Comparison of ENCODE assay signal across 32 mouse cellular contexts in genomic region chr17:6066021-6066420, GRCm38 (mm10). TPM values are rescaled to one million over a fixed set of nuclear protein-coding genes. Genes with fewer than 3 reads are reported as not detected.
DNase-seq lines count a peak whose midpoint lies in the region; ATAC-seq and TF ChIP-seq lines count a peak whose summit lies in the region.
"Had no signal": no experiment of that assay in that cellular context is flagged by ENCODE, and none has a peak within 500 bp of the region (broad histone marks: within the 10 kb centered on the region; RNA-seq: fewer than 3 reads in every experiment).

No protein-coding gene starts in this region.

- H3K4me2 ChIP-seq in liver, embryonic 12.5 days, result no peak overlapping the region
- H3K4me2 ChIP-seq: embryonic facial prominence, embryonic 15.5 days; heart, embryonic 15.5 days; hindbrain, embryonic 12.5 days; intestine, embryonic 15.5 days; limb, embryonic 15.5 days; liver, embryonic 15.5 days; midbrain, embryonic 13.5 days; neural tube, embryonic 13.5 days; stomach, embryonic 15.5 days had no signal

- peak; percentile 68 for DNase-seq in liver, adult 2 months (ENCODE audit: extremely low read depth, low read depth, low spot score)
- peak; percentile 58 for DNase-seq in adrenal gland, adult 8-10 months
- DNase-seq in adrenal gland, postnatal 36 days, result peak; percentile 68 to 71
- no peak for DNase-seq in cerebellum, postnatal 36 days
- DNase-seq: cerebellum, adult 2 months; cerebellum, postnatal 14 days; gastrocnemius, postnatal 10 days; heart, adult 11 months; heart, postnatal 36 days; kidney, adult 8-10 months; kidney, postnatal 4 days; layer of hippocampus, postnatal 36 days had no signal

- H3K79me2 ChIP-seq in liver, adult 2 months (ENCODE audit: control insufficient read depth, insufficient read depth, low read length), result no peaks in the 10 kb centered on the region

- TF ChIP-seq POLR2A in liver, adult 2 months (IDR thresholded peaks at IDR 0.05; ENCODE audit: extremely low read depth, insufficient read depth, low read length), result no peak

- no peak overlapping the region for H3K9ac ChIP-seq in liver, adult 2 months (ENCODE audit: low read depth, low read length)
- no peak overlapping the region for H3K9ac ChIP-seq in liver, embryonic 12.5 days
- H3K9ac ChIP-seq: embryonic facial prominence, embryonic 15.5 days; heart, embryonic 15.5 days; hindbrain, embryonic 12.5 days; intestine, embryonic 15.5 days; limb, embryonic 15.5 days; liver, embryonic 15.5 days; midbrain, embryonic 13.5 days; neural tube, embryonic 13.5 days; stomach, embryonic 15.5 days had no signal

- H3K27me3 ChIP-seq in liver, adult 2 months (ENCODE audit: control insufficient read depth, insufficient read depth, low read length), result no peaks in the 10 kb centered on the region
- H3K27me3 ChIP-seq in liver, embryonic 12.5 days (replicated peaks), result no peaks in the 10 kb centered on the region
- H3K27me3 ChIP-seq: CH12.LX; embryonic facial prominence, embryonic 15.5 days; heart, embryonic 15.5 days; hindbrain, embryonic 12.5 days; intestine, embryonic 15.5 days; limb, embryonic 15.5 days; liver, embryonic 15.5 days; megakaryocyte, embryonic 14.5 days; midbrain, embryonic 13.5 days; neural tube, embryonic 13.5 days; stomach, embryonic 15.5 days had no signal

- H3K4me3 ChIP-seq in liver, adult 2 months (ENCODE audit: insufficient read depth, low read depth, low read length), result no peak overlapping the region
- H3K4me3 ChIP-seq in liver, embryonic 12.5 days, result no peak overlapping the region
- H3K4me3 ChIP-seq: embryonic facial prominence, embryonic 10.5 days; embryonic facial prominence, embryonic 15.5 days; forebrain, embryonic 10.5 days; heart, embryonic 10.5 days; heart, embryonic 15.5 days; hindbrain, embryonic 12.5 days; intestine, embryonic 15.5 days; limb, embryonic 10.5 days; limb, embryonic 15.5 days; liver, embryonic 15.5 days; megakaryocyte, embryonic 14.5 days; midbrain, embryonic 13.5 days; neural tube, embryonic 13.5 days; stomach, embryonic 15.5 days had no signal

- no peaks in the 10 kb centered on the region for H3K9me3 ChIP-seq in liver, embryonic 12.5 days (replicated peaks)
- H3K9me3 ChIP-seq: embryonic facial prominence, embryonic 10.5 days; embryonic facial prominence, embryonic 15.5 days; forebrain, embryonic 10.5 days; heart, embryonic 10.5 days; heart, embryonic 15.5 days; hindbrain, embryonic 12.5 days; intestine, embryonic 15.5 days; limb, embryonic 10.5 days; limb, embryonic 15.5 days; liver, embryonic 15.5 days; megakaryocyte, embryonic 14.5 days; midbrain, embryonic 13.5 days; neural tube, embryonic 13.5 days; stomach, embryonic 15.5 days had no signal

- H3K36me3 ChIP-seq in liver, adult 2 months (ENCODE audit: control insufficient read depth, insufficient read depth, low read length), result peaks cover 22% of the 10 kb centered on the region
- H3K36me3 ChIP-seq in liver, embryonic 12.5 days, result peaks cover 38% of the 10 kb centered on the region

- WGBS in liver, adult 2 months, result 42% methylated on average over 2 of the region's 2 CpGs
- 65% methylated on average over 2 of the region's 2 CpGs for WGBS in liver, embryonic 12.5 days (ENCODE audit: insufficient replicate concordance)

- ATAC-seq in liver, embryonic 12.5 days, result no peak
- ATAC-seq in erythroblast, adult 5-6 weeks (replicated peaks; ENCODE audit: low FRiP score, poor library complexity, severe bottlenecking), result no peak
- ATAC-seq: forebrain, embryonic 16.5 days; hindbrain, postnatal 0 days; intestine, embryonic 15.5 days; midbrain, embryonic 13.5 days had no signal

- no peak overlapping the region for H3K27ac ChIP-seq in liver, adult 2 months (replicated peaks; ENCODE audit: insufficient read depth, low read depth, low read length)
- H3K27ac ChIP-seq in liver, embryonic 12.5 days, result no peak overlapping the region
- H3K27ac ChIP-seq: embryonic facial prominence, embryonic 10.5 days; embryonic facial prominence, embryonic 15.5 days; forebrain, embryonic 10.5 days; heart, embryonic 10.5 days; heart, embryonic 15.5 days; hindbrain, embryonic 12.5 days; hindbrain, postnatal 0 days; intestine, embryonic 15.5 days; kidney, postnatal 0 days; limb, embryonic 10.5 days; limb, embryonic 15.5 days; liver, embryonic 15.5 days; midbrain, embryonic 13.5 days; neural tube, embryonic 13.5 days; stomach, embryonic 15.5 days had no signal

- H3K4me1 ChIP-seq in liver, adult 2 months (ENCODE audit: control insufficient read depth, insufficient read depth, low read length), result no peaks in the 10 kb centered on the region
- no peaks in the 10 kb centered on the region for H3K4me1 ChIP-seq in liver, embryonic 12.5 days
- H3K4me1 ChIP-seq: embryonic facial prominence, embryonic 10.5 days; embryonic facial prominence, embryonic 15.5 days; forebrain, embryonic 10.5 days; heart, embryonic 15.5 days; hindbrain, embryonic 12.5 days; intestine, embryonic 15.5 days; limb, embryonic 10.5 days; limb, embryonic 15.5 days; liver, embryonic 15.5 days; megakaryocyte, embryonic 14.5 days; midbrain, embryonic 13.5 days; neural tube, embryonic 13.5 days; stomach, embryonic 15.5 days had no signal

- TF ChIP-seq CTCF in liver, adult 2 months (IDR thresholded peaks at IDR 0.05; ENCODE audit: low read depth, low read length), result no peak

RNA-seq across cellular contexts. Expression of gene Serac1, which starts 13.5 kb away (rescaled TPM):
- 3.9 and 4.6 TPM in 2 replicates for total RNA-seq in liver, adult 2 months (2014; rRNA removed)
- 1.3 and 2.0 TPM in 2 replicates for polyA plus RNA-seq in liver, adult 2 months (2012; rRNA removed)
- polyA plus RNA-seq in liver, embryonic 12.5 days (2016; fragmentation: Nextera tagmentation; extraction: Ambion mirVana), result 2.2 TPM in 2 replicates
- total RNA-seq in adrenal gland, adult 8-10 months (2022), result 10 to 100 TPM in 2 of 4 experiments, 1 to 10 TPM in 2; 8.9 to 10.6 (median 9.9) TPM
- 1 to 10 TPM; 6.6 to 7.7 TPM for total RNA-seq in adrenal gland, postnatal 36 days (2021)
- 1.3 TPM in 1 of 2 replicates, not detected in the other for total RNA-seq in erythroblast, adult 5-6 weeks (2015; ENCODE audit: low replicate concordance)
- 2.4 TPM in 1 of 2 replicates, not detected in the other for total RNA-seq in erythroblast, adult 5-6 weeks (2017; ENCODE audit: low replicate concordance)

RNA-seq across cellular contexts. Expression of gene Gtf2h5, which starts 13.6 kb away (rescaled TPM):
- total RNA-seq in liver, adult 2 months (2014; rRNA removed), result 12.8 and 18.3 TPM in 2 replicates
- 13.2 and 18.1 TPM in 2 replicates for polyA plus RNA-seq in liver, adult 2 months (2012; rRNA removed)
- 97.7 and 101 TPM in 2 replicates for polyA plus RNA-seq in liver, embryonic 12.5 days (2016; fragmentation: Nextera tagmentation; extraction: Ambion mirVana)
- 10 to 100 TPM; 72.6 to 91.7 (median 76.8) TPM for total RNA-seq in adrenal gland, adult 8-10 months (2022)
- total RNA-seq in adrenal gland, postnatal 36 days (2021), result 10 to 100 TPM; 86.7 to 90.8 TPM
- total RNA-seq in erythroblast, adult 5-6 weeks (2015; ENCODE audit: low replicate concordance), result 13.8 and 27.4 TPM in 2 replicates
- total RNA-seq in erythroblast, adult 5-6 weeks (2017; ENCODE audit: low replicate concordance), result 14.9 and 15.5 TPM in 2 replicates

RNA-seq across cellular contexts. Expression of gene Tulp4, which starts 40.2 kb away (rescaled TPM):
- total RNA-seq in liver, adult 2 months (2014; rRNA removed), result 25.4 and 26.6 TPM in 2 replicates
- 17.0 and 19.9 TPM in 2 replicates for polyA plus RNA-seq in liver, adult 2 months (2012; rRNA removed)
- 40.1 and 42.7 TPM in 2 replicates for polyA plus RNA-seq in liver, embryonic 12.5 days (2016; fragmentation: Nextera tagmentation; extraction: Ambion mirVana)
- total RNA-seq in adrenal gland, adult 8-10 months (2022), result 100 to 1,000 TPM in 2 of 4 experiments, 10 to 100 TPM in 2; 86.9 to 123 (median 107) TPM
- 10 to 100 TPM; 84.4 to 86.5 TPM for total RNA-seq in adrenal gland, postnatal 36 days (2021)
- 0.77 and 4.4 TPM in 2 replicates for total RNA-seq in erythroblast, adult 5-6 weeks (2015; ENCODE audit: low replicate concordance)
- 3.9 and 4.3 TPM in 2 replicates for total RNA-seq in erythroblast, adult 5-6 weeks (2017; ENCODE audit: low replicate concordance)

Comparison
In these comparisons a context has a peak if more than half of its experiments do, and no peak if none do; other contexts are left out.
1. DNase-seq: peak in liver, adult 2 months (single experiment), adrenal gland, adult 8-10 months (single experiment) and adrenal gland, postnatal 36 days (2 of 2); none in cerebellum, postnatal 36 days (0 of 2).